Mouse (Mus musculus): ENCODE measurements around the gene Pard3b. TPM values are rescaled to one million over a fixed set of nuclear protein-coding genes. Genes with fewer than 3 reads are reported as not detected.

Gene Pard3b
- polyA plus RNA-seq, 1 experiment from 2014 or later = 13.8 TPM

- DNase-seq (ENCODE audit: low spot score) (no peak), ATAC-seq (ENCODE audit: low FRiP score, low TSS enrichment) (no peak)
- no peak overlapping the region for H3K4me2 ChIP-seq (replicated peaks; ENCODE audit: low read depth)
- no peak overlapping the region for H3K9ac ChIP-seq (ENCODE audit: low read length)
- H3K36me3 ChIP-seq (ENCODE audit: control insufficient read depth, insufficient read depth, low read length) = no peaks in the 10 kb centered on the region
- TF ChIP-seq EP300 (optimal IDR thresholded peaks at IDR 0.05) (no peak), CTCF (IDR thresholded peaks at IDR 0.05; ENCODE audit: low read depth) (no peak)
- no peak overlapping the region for H3K4me3 ChIP-seq (ENCODE audit: low read depth, low read length)
- no peaks in the 10 kb centered on the region for H3K4me1 ChIP-seq (replicated peaks; ENCODE audit: control insufficient read depth, insufficient read depth)
- WGBS = 83% methylated on average over 4 of the region's 4 CpGs
- no peaks in the 10 kb centered on the region for H3K27me3 ChIP-seq (ENCODE audit: control insufficient read depth, insufficient read depth, low read length)
- no peak overlapping the region for H3K27ac ChIP-seq (replicated peaks)
- no peaks in the 10 kb centered on the region for H3K9me3 ChIP-seq (ENCODE audit: control insufficient read depth, low read length)
These were observed 442.5 kb downstream of the Pard3b start for GRCm38 (mm10) chr1:62081129-62081528.

GRCm38 (mm10) chr1:62085995-62086394 lies 447.4 kb downstream of the Pard3b start:
- H3K4me2 ChIP-seq (replicated peaks; ENCODE audit: low read depth) = no peak overlapping the region
- no peak for ATAC-seq (ENCODE audit: low FRiP score, low TSS enrichment)

GRCm38 (mm10) chr1:62087464-62087863 lies 448.8 kb downstream of the Pard3b start:
- Histone ChIP-seq H3K4me3 (ENCODE audit: low read depth, low read length) (no peak overlapping the region), H3K9me3 (ENCODE audit: control insufficient read depth, low read length) (no peaks in the 10 kb centered on the region), H3K4me2 (replicated peaks; ENCODE audit: low read depth) (no peak overlapping the region), H3K4me1 (replicated peaks; ENCODE audit: control insufficient read depth, insufficient read depth) (no peaks in the 10 kb centered on the region), H3K36me3 (ENCODE audit: control insufficient read depth, insufficient read depth, low read length) (no peaks in the 10 kb centered on the region), H3K27me3 (ENCODE audit: control insufficient read depth, insufficient read depth, low read length) (no peaks in the 10 kb centered on the region), H3K27ac (replicated peaks) (no peak overlapping the region), H3K9ac (ENCODE audit: low read length) (no peak overlapping the region)
- DNase-seq (ENCODE audit: low spot score) = no peak
- no peak for TF ChIP-seq EP300 (optimal IDR thresholded peaks at IDR 0.05)
- no peak for TF ChIP-seq CTCF (IDR thresholded peaks at IDR 0.05; ENCODE audit: low read depth)
- WGBS = 74% methylated on average over 10 of the region's 10 CpGs
- no peak for ATAC-seq (ENCODE audit: low FRiP score, low TSS enrichment)

More at GRCm38 (mm10) chr1:62085995-62086394, 447.4 kb downstream of the Pard3b start:
- DNase-seq (ENCODE audit: low spot score) = no peak
- H3K9ac ChIP-seq (ENCODE audit: low read length) = no peak overlapping the region
- WGBS = 13% methylated on average over 6 of the region's 6 CpGs
- TF ChIP-seq CTCF (IDR thresholded peaks at IDR 0.05; ENCODE audit: low read depth) (no peak), EP300 (optimal IDR thresholded peaks at IDR 0.05) (no peak)
- no peak overlapping the region for H3K4me3 ChIP-seq (ENCODE audit: low read depth, low read length)
- H3K27me3 ChIP-seq (ENCODE audit: control insufficient read depth, insufficient read depth, low read length) = no peaks in the 10 kb centered on the region
- H3K36me3 ChIP-seq (ENCODE audit: control insufficient read depth, insufficient read depth, low read length) = no peaks in the 10 kb centered on the region
- no peak overlapping the region for H3K27ac ChIP-seq (replicated peaks)
- no peaks in the 10 kb centered on the region for H3K9me3 ChIP-seq (ENCODE audit: control insufficient read depth, low read length)
- H3K4me1 ChIP-seq (replicated peaks; ENCODE audit: control insufficient read depth, insufficient read depth) = no peaks in the 10 kb centered on the region

- WGBS = 51% methylated on average over 7 of the region's 7 CpGs
- no peak overlapping the region for H3K9ac ChIP-seq (ENCODE audit: low read length)
- no peaks in the 10 kb centered on the region for H3K27me3 ChIP-seq (ENCODE audit: control insufficient read depth, insufficient read depth, low read length)
- TF ChIP-seq EP300 (optimal IDR thresholded peaks at IDR 0.05) (no peak), CTCF (IDR thresholded peaks at IDR 0.05; ENCODE audit: low read depth) (no peak)
- H3K27ac ChIP-seq (replicated peaks) = no peak overlapping the region
- no peak overlapping the region for H3K4me3 ChIP-seq (ENCODE audit: low read depth, low read length)
- H3K36me3 ChIP-seq (ENCODE audit: control insufficient read depth, insufficient read depth, low read length) = no peaks in the 10 kb centered on the region
- no peak for ATAC-seq (ENCODE audit: low FRiP score, low TSS enrichment)
- H3K4me2 ChIP-seq (replicated peaks; ENCODE audit: low read depth) = no peak overlapping the region
- DNase-seq (ENCODE audit: low spot score) = no peak
- H3K4me1 ChIP-seq (replicated peaks; ENCODE audit: control insufficient read depth, insufficient read depth) = no peaks in the 10 kb centered on the region
- no peaks in the 10 kb centered on the region for H3K9me3 ChIP-seq (ENCODE audit: control insufficient read depth, low read length)
These were observed 456.3 kb downstream of the Pard3b start for GRCm38 (mm10) chr1:62094885-62095284.

GRCm38 (mm10) chr1:62122426-62122825 lies 483.8 kb downstream of the Pard3b start:
- Histone ChIP-seq H3K4me3 (ENCODE audit: low read depth, low read length) (no peak overlapping the region), H3K27ac (replicated peaks) (no peak overlapping the region), H3K4me1 (replicated peaks; ENCODE audit: control insufficient read depth, insufficient read depth) (no peaks in the 10 kb centered on the region), H3K27me3 (ENCODE audit: control insufficient read depth, insufficient read depth, low read length) (no peaks in the 10 kb centered on the region), H3K9me3 (ENCODE audit: control insufficient read depth, low read length) (no peaks in the 10 kb centered on the region), H3K9ac (ENCODE audit: low read length) (no peak overlapping the region), H3K4me2 (replicated peaks; ENCODE audit: low read depth) (no peak overlapping the region), H3K36me3 (ENCODE audit: control insufficient read depth, insufficient read depth, low read length) (no peaks in the 10 kb centered on the region)
- WGBS = 94% methylated on average over 1 of the region's 1 CpGs
- ATAC-seq (ENCODE audit: low FRiP score, low TSS enrichment) (no peak), DNase-seq (ENCODE audit: low spot score) (no peak)
- no peak for TF ChIP-seq EP300 (optimal IDR thresholded peaks at IDR 0.05)
- no peak for TF ChIP-seq CTCF (IDR thresholded peaks at IDR 0.05; ENCODE audit: low read depth)

- Histone ChIP-seq H3K36me3 (ENCODE audit: control insufficient read depth, insufficient read depth, low read length) (no peaks in the 10 kb centered on the region), H3K9me3 (ENCODE audit: control insufficient read depth, low read length) (no peaks in the 10 kb centered on the region), H3K4me3 (ENCODE audit: low read depth, low read length) (no peak overlapping the region), H3K27ac (replicated peaks) (no peak overlapping the region), H3K9ac (ENCODE audit: low read length) (no peak overlapping the region), H3K4me2 (replicated peaks; ENCODE audit: low read depth) (no peak overlapping the region), H3K4me1 (replicated peaks; ENCODE audit: control insufficient read depth, insufficient read depth) (no peaks in the 10 kb centered on the region), H3K27me3 (ENCODE audit: control insufficient read depth, insufficient read depth, low read length) (no peaks in the 10 kb centered on the region)
- ATAC-seq (ENCODE audit: low FRiP score, low TSS enrichment) (no peak), DNase-seq (ENCODE audit: low spot score) (no peak)
- 68% methylated on average over 2 of the region's 2 CpGs for WGBS
- TF ChIP-seq EP300 (optimal IDR thresholded peaks at IDR 0.05) = no peak
- TF ChIP-seq CTCF (IDR thresholded peaks at IDR 0.05; ENCODE audit: low read depth) = no peak
These were observed 490.6 kb downstream of the Pard3b start for GRCm38 (mm10) chr1:62129186-62129585.
